Mouse (Mus musculus) lung, embryonic 14.5 days (tissue): ENCODE data around the gene Eif3m. TPM values are rescaled to one million over a fixed set of nuclear protein-coding genes. Genes with fewer than 3 reads are reported as not detected.

Source experiments
- ATAC-seq: fragments of 200-750 bp; cut with Nextera tagmentation; 2 replicates; pipeline ENCODE4 v1.8.0; 2017; ENCODE audit warnings: mild to moderate bottlenecking, moderate TSS enrichment, moderate library complexity; ENCODE audit not compliant: insufficient read depth
- DNase-seq: peaks from one replicate; pipeline ENCODE4 v3.0.0-alpha.2; 2015
- H3K27ac ChIP-seq: fragments of 300-500 bp; sonication (generic); 2 replicates; pipeline ENCODE4 v1.5.1; 2014; ENCODE audit warnings: low read depth, mild to moderate bottlenecking, moderate library complexity
- H3K27me3 ChIP-seq: fragments of 300-500 bp; sonication (generic); 2 replicates; pipeline ENCODE4 v1.6.1; 2014; ENCODE audit warnings: low read length, control low read depth; ENCODE audit not compliant: insufficient read depth
- H3K36me3 ChIP-seq: fragments of 300-500 bp; sonication (generic); 2 replicates; pipeline ENCODE4 v1.6.1; 2014; ENCODE audit warnings: control low read depth; ENCODE audit not compliant: insufficient read depth
- H3K4me1 ChIP-seq: fragments of 300-500 bp; sonication (generic); 2 replicates; pipeline ENCODE4 v1.6.1; 2014; ENCODE audit warnings: antibody characterized with exemption, control low read depth; ENCODE audit not compliant: insufficient read depth
- H3K4me2 ChIP-seq: fragments of 300-500 bp; sonication (generic); 2 replicates; pipeline ENCODE4 v1.6.1; 2014; ENCODE audit warnings: mild to moderate bottlenecking
- H3K4me3 ChIP-seq: fragments of 300-500 bp; sonication (generic); 2 replicates; pipeline ENCODE4 v1.5.1; 2014; ENCODE audit warnings: low read depth, low read length
- H3K9ac ChIP-seq: fragments of 300-500 bp; sonication (generic); 2 replicates; pipeline ENCODE4 v1.6.1; 2014
- H3K9me3 ChIP-seq: fragments of 300-500 bp; sonication (generic); 2 replicates; pipeline ENCODE4 v1.6.1; 2016; ENCODE audit warnings: low read depth, low read length, control low read depth
- CTCF ChIP-seq: IDR thresholded peaks from 2 replicates; pipeline ENCODE4 v1.5.1; 2016; ENCODE audit warnings: antibody characterized with exemption, low read depth
- WGBS: fragments of 180-500 bp; shearing (Covaris S2); extraction: QIAGEN DNeasy Blood & Tissue Kit; methylation state at CpG from one replicate; pipeline ENCODE4 v1.1.7; 2014; 5-methylcytosine and 5-hydroxymethylcytosine counted together
- polyA plus RNA-seq: library from polyadenylated mRNA; unstranded; fragments of >200 nt; fragmentation: Nextera tagmentation; extraction: Ambion mirVana; gene quantifications from 2 replicates; pipeline ENCODE4 v1.2.1, GENCODE M21; 2014

Eif3m gene
- 321 and 324 TPM in 2 replicates for polyA plus RNA-seq

- under 1% methylated on average over 25 of the region's 25 CpGs for WGBS
- DNase-seq (peak; percentile 96), ATAC-seq (peak; percentile 100)
- no peaks in the 10 kb centered on the region for H3K9me3 ChIP-seq
- 0 out of 2 replicates have a peak, but pooled peaks cover 4% of the 10 kb centered on the region for H3K4me1 ChIP-seq
- peak within 1 kb of the TSS; percentile 83 for H3K4me3 ChIP-seq
- no peak for TF ChIP-seq CTCF
- no peaks in the 10 kb centered on the region for H3K27me3 ChIP-seq
- peak within 1 kb of the TSS; percentile 59 for H3K27ac ChIP-seq
- peak within 1 kb of the TSS; percentile 87 for H3K4me2 ChIP-seq
- peaks cover 21% of the 10 kb centered on the region for H3K36me3 ChIP-seq
- peak within 1 kb of the TSS; percentile 89 for H3K9ac ChIP-seq
These were observed at the start of gene Eif3m for GRCm38 (mm10) chr2:105016967-105017287. TSS of gene Eif3m (minus strand) at chr2:105017080.

- Histone ChIP-seq H3K9me3 (no peaks in the 10 kb centered on the region), H3K4me1 (no peaks in the 10 kb centered on the region), H3K27ac (no peak overlapping the region), H3K9ac (no peak overlapping the region), H3K36me3 (no peaks in the 10 kb centered on the region), H3K27me3 (no peaks in the 10 kb centered on the region), H3K4me3 (no peak overlapping the region), H3K4me2 (no peak overlapping the region)
- ATAC-seq (no peak), DNase-seq (no peak)
- no peak for TF ChIP-seq CTCF
- WGBS = 42% methylated on average over 7 of the region's 7 CpGs
These were observed 46.0 kb upstream of the Eif3m start for GRCm38 (mm10) chr2:105062741-105063372.

- WGBS = 45% methylated on average over 7 of the region's 7 CpGs
- H3K4me3 ChIP-seq = no peak overlapping the region
- no peak for TF ChIP-seq CTCF
- DNase-seq (no peak), ATAC-seq (peak; percentile 35; the same call in 1 of the 2 replicates)
- no peaks in the 10 kb centered on the region for H3K4me1 ChIP-seq
- no peaks in the 10 kb centered on the region for H3K27me3 ChIP-seq
- no peaks in the 10 kb centered on the region for H3K9me3 ChIP-seq
- H3K36me3 ChIP-seq = no peaks in the 10 kb centered on the region
- H3K9ac ChIP-seq = no peak overlapping the region
- no peak overlapping the region for H3K27ac ChIP-seq
- no peak overlapping the region for H3K4me2 ChIP-seq
These were observed 41.8 kb upstream of the Eif3m start for GRCm38 (mm10) chr2:105058577-105059116.

GRCm38 (mm10) chr2:105055529-105055928 lies 38.6 kb upstream of the Eif3m start:
- Histone ChIP-seq H3K27me3 (0 out of 2 replicates have a peak, but pooled peaks cover 4% of the 10 kb centered on the region), H3K4me1 (no peaks in the 10 kb centered on the region), H3K4me2 (no peak overlapping the region), H3K27ac (no peak overlapping the region), H3K36me3 (no peaks in the 10 kb centered on the region), H3K4me3 (no peak overlapping the region), H3K9ac (no peak overlapping the region), H3K9me3 (no peaks in the 10 kb centered on the region)
- TF ChIP-seq CTCF = no peak
- WGBS = 65% methylated on average over 1 of the region's 1 CpGs
- DNase-seq (no peak), ATAC-seq (no peak)

GRCm38 (mm10) chr2:105048301-105048700 lies 31.4 kb upstream of the Eif3m start:
- TF ChIP-seq CTCF = no peak
- WGBS = 42% methylated on average over 1 of the region's 1 CpGs
- no peak overlapping the region for H3K4me3 ChIP-seq
- H3K36me3 ChIP-seq = no peaks in the 10 kb centered on the region
- no peak for DNase-seq
- no peak overlapping the region for H3K27ac ChIP-seq
- H3K4me1 ChIP-seq = no peaks in the 10 kb centered on the region
- H3K9me3 ChIP-seq = no peaks in the 10 kb centered on the region
- ATAC-seq = no peak
- H3K9ac ChIP-seq = no peak overlapping the region
- H3K4me2 ChIP-seq = no peak overlapping the region
- H3K27me3 ChIP-seq = 0 out of 2 replicates have a peak, but pooled peaks cover 4% of the 10 kb centered on the region

- ATAC-seq (no peak), DNase-seq (no peak)
- Histone ChIP-seq H3K4me3 (no peak overlapping the region), H3K36me3 (no peaks in the 10 kb centered on the region), H3K4me2 (no peak overlapping the region), H3K27ac (no peak overlapping the region), H3K9me3 (no peaks in the 10 kb centered on the region), H3K27me3 (no peaks in the 10 kb centered on the region), H3K9ac (no peak overlapping the region), H3K4me1 (no peaks in the 10 kb centered on the region)
- WGBS = 45% methylated on average over 4 of the region's 4 CpGs
- no peak for TF ChIP-seq CTCF
These were observed 26.3 kb upstream of the Eif3m start for GRCm38 (mm10) chr2:105043152-105043551.

- no peak overlapping the region for H3K4me2 ChIP-seq
- DNase-seq (no peak), ATAC-seq (no peak)
- H3K4me1 ChIP-seq = no peaks in the 10 kb centered on the region
- no peak overlapping the region for H3K9ac ChIP-seq
- 48% methylated on average over 4 of the region's 4 CpGs for WGBS
- H3K9me3 ChIP-seq = no peaks in the 10 kb centered on the region
- H3K27ac ChIP-seq = no peak overlapping the region
- no peak overlapping the region for H3K4me3 ChIP-seq
- H3K27me3 ChIP-seq = no peaks in the 10 kb centered on the region
- TF ChIP-seq CTCF = no peak
- no peaks in the 10 kb centered on the region for H3K36me3 ChIP-seq
These were observed 24.0 kb upstream of the Eif3m start for GRCm38 (mm10) chr2:105040859-105041258.
